Mouse (Mus musculus) olfactory bulb, adult 2 months (tissue): Measurements from ENCODE around the gene Rnf141.

Experiments
- CTCF ChIP-seq: fragments of 200-500 bp; IDR thresholded peaks from 2 replicates; pipeline ENCODE4 v1.5.1; 2012; ENCODE audit warnings: low read depth, mild to moderate bottlenecking, low read length, moderate library complexity; ENCODE audit not compliant: insufficient read depth
- POLR2A ChIP-seq: fragments of 200-500 bp; IDR thresholded peaks from 2 replicates; pipeline ENCODE4 v1.6.1; 2012; ENCODE audit warnings: mild to moderate bottlenecking, low read depth, low read length, moderate library complexity; ENCODE audit not compliant: insufficient read depth

DNA sequence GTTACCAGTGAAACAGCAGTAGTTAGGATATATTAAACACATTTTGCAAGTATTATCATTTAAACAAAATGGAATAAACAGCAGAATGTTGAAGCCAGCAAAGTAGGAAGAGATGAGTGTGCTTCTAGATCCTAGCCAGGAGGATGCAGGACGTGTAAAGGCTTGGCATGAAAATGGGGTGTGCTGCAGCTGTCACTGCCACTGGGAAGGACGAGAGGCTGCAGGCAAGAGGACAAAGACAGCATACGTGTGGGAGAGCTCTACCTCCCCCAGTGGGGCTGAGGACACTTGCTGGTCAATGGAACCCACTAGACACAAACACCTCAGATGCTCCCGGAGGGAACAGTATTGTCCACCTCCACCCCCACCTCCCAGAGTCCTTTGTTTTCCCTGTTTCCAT is 93.4 kb downstream of the Rnf141 start:
- no peak for TF ChIP-seq CTCF
- no peak for TF ChIP-seq POLR2A
